10 mouse cellular contexts compared by ENCODE assay signal in genomic region chr19:56220724-56221407, GRCm38 (mm10).
A peak's percentile ranks its signal among the peaks of the same experiment; 100 is the strongest.
DNase-seq lines count a peak whose midpoint lies in the region; ATAC-seq and TF ChIP-seq lines count a peak whose summit lies in the region.
"Had no signal": no experiment of that assay in that cellular context is flagged by ENCODE, and none has a peak within 500 bp of the region (broad histone marks: within the 10 kb centered on the region; RNA-seq: fewer than 3 reads in every experiment).

No protein-coding gene starts in this region.

- no peak for TF ChIP-seq CTCF in brain, embryonic 14.5 days (IDR thresholded peaks at IDR 0.05; ENCODE audit: borderline replicate concordance, extremely low read depth, insufficient read depth, insufficient read length)

- H3K9me3 ChIP-seq in hindbrain, embryonic 11.5 days (ENCODE audit: control insufficient read depth, low read length) = no peaks in the 10 kb centered on the region
- no peaks in the 10 kb centered on the region for H3K9me3 ChIP-seq in midbrain, embryonic 15.5 days
- H3K9me3 ChIP-seq: heart, embryonic 10.5 days had no signal

- no peak overlapping the region for H3K4me3 ChIP-seq in hindbrain, embryonic 11.5 days (ENCODE audit: low read depth, low read length)
- H3K4me3 ChIP-seq in midbrain, embryonic 15.5 days = no peak overlapping the region
- H3K4me3 ChIP-seq: heart, embryonic 10.5 days had no signal

- WGBS in hindbrain, embryonic 11.5 days = 61% methylated on average over 15 of the region's 15 CpGs
- 31% methylated on average over 15 of the region's 15 CpGs for WGBS in midbrain, embryonic 15.5 days

- no peak overlapping the region for H3K27ac ChIP-seq in hindbrain, embryonic 11.5 days (ENCODE audit: low read depth, low read length)
- H3K27ac ChIP-seq in midbrain, embryonic 15.5 days = peak overlapping the region; percentile 75
- H3K27ac ChIP-seq: heart, embryonic 10.5 days; liver, embryonic 14.5 days had no signal

- no peaks in the 10 kb centered on the region for H3K36me3 ChIP-seq in hindbrain, embryonic 11.5 days (ENCODE audit: control insufficient read depth, insufficient read depth, low read length)
- H3K36me3 ChIP-seq in midbrain, embryonic 15.5 days (replicated peaks) = no peaks in the 10 kb centered on the region
- H3K36me3 ChIP-seq: heart, embryonic 10.5 days had no signal

- no peaks in the 10 kb centered on the region for H3K27me3 ChIP-seq in hindbrain, embryonic 11.5 days (ENCODE audit: control insufficient read depth, insufficient read depth, low read length)
- H3K27me3 ChIP-seq in midbrain, embryonic 15.5 days (replicated peaks) = no peaks in the 10 kb centered on the region

- intact Hi-C loops in heart, postnatal 25 days (cut with DNase I) = no loop called here

- H3K9ac ChIP-seq in hindbrain, embryonic 11.5 days (ENCODE audit: low read depth, low read length) = 0 out of 2 replicates have a peak overlapping the region, but pooled peaks have one; percentile 7
- H3K9ac ChIP-seq in midbrain, embryonic 15.5 days = no peak overlapping the region
- H3K9ac ChIP-seq: liver, embryonic 14.5 days had no signal

- no peak for ATAC-seq in hindbrain, embryonic 11.5 days (ENCODE audit: low FRiP score)
- peak; percentile 82 for ATAC-seq in midbrain, embryonic 15.5 days (replicated peaks)

- DNase-seq in kidney, postnatal 10 days = peak; percentile 27
- no peak for DNase-seq in kidney, adult 8-10 months
- peak; percentile 81 for DNase-seq in brain, embryonic 14.5 days (ENCODE audit: low read depth)
- no peak for DNase-seq in hindbrain, embryonic 11.5 days (ENCODE audit: low spot score)
- DNase-seq in embryo, embryonic 10 days (ENCODE audit: low spot score) = no peak
- DNase-seq in heart, postnatal 25 days (ENCODE audit: low spot score) = no peak
- DNase-seq in spleen, adult 12 weeks (ENCODE audit: low spot score) = no peak

- no peaks in the 10 kb centered on the region for H3K4me1 ChIP-seq in hindbrain, embryonic 11.5 days (replicated peaks; ENCODE audit: control insufficient read depth, insufficient read depth, low read length)
- H3K4me1 ChIP-seq in midbrain, embryonic 15.5 days = peaks cover 13% of the 10 kb centered on the region
- H3K4me1 ChIP-seq: heart, embryonic 10.5 days had no signal

- H3K4me2 ChIP-seq in hindbrain, embryonic 11.5 days (replicated peaks; ENCODE audit: low read depth, low read length) = no peak overlapping the region
- peak overlapping the region; percentile 28; the same call in 1 of the 2 replicates for H3K4me2 ChIP-seq in midbrain, embryonic 15.5 days

- TF ChIP-seq POLR2A in brain, embryonic 14.5 days (IDR thresholded peaks at IDR 0.05; ENCODE audit: borderline replicate concordance, extremely low read depth, insufficient read depth, insufficient read length, poor library complexity, severe bottlenecking) = no peak

Comparison
In these comparisons a context has a peak if more than half of its experiments do, and no peak if none do; other contexts are left out.
1. DNase-seq: peak in kidney, postnatal 10 days (single experiment) and brain, embryonic 14.5 days (single experiment); none in kidney, adult 8-10 months (0 of 2), hindbrain, embryonic 11.5 days (single experiment), embryo, embryonic 10 days (single experiment), heart, postnatal 25 days (single experiment) and spleen, adult 12 weeks (single experiment).